Mouse (Mus musculus) thymus, postnatal 25 days (tissue): ENCODE results near the gene Adat3.
A peak's percentile ranks its signal among the peaks of the same experiment; 100 is the strongest.

Source experiments
- DNase-seq: peaks from one replicate; pipeline ENCODE4 v3.0.0; 2022

Adat3 gene

GRCm38 (mm10) chr10:80602698-80603325 lies at the start of gene Adat3, which contains the start of gene Scamp4:
TSS of gene Adat3 (plus strand) at chr10:80602880.
TSS of gene Scamp4 (plus strand) at chr10:80602872.
- DNase-seq: peak; percentile 96

GRCm38 (mm10) chr10:80553575-80553974 lies 49.1 kb upstream of the Adat3 start:
- DNase-seq: no peak

- DNase-seq: no peak
These were observed 48.7 kb upstream of the Adat3 start for GRCm38 (mm10) chr10:80553997-80554396.

GRCm38 (mm10) chr10:80557346-80557965 lies 45.2 kb upstream of the Adat3 start:
- peak; percentile 67 for DNase-seq

GRCm38 (mm10) chr10:80559431-80559830 lies 43.2 kb upstream of the Adat3 start:
- no peak for DNase-seq

- no peak for DNase-seq
These were observed 42.1 kb upstream of the Adat3 start for GRCm38 (mm10) chr10:80560621-80561020.

- peak; percentile 95 for DNase-seq
These were observed 41.4 kb upstream of the Adat3 start, which contains the start of gene Rexo1 for GRCm38 (mm10) chr10:80561116-80561944. TSS of gene Rexo1 (minus strand) at chr10:80561560.

GRCm38 (mm10) chr10:80566375-80567092 lies 36.1 kb upstream of the Adat3 start:
- DNase-seq: peak; percentile 94

- DNase-seq: no peak
These were observed 33.8 kb upstream of the Adat3 start for GRCm38 (mm10) chr10:80568876-80569275.

- DNase-seq: peak; percentile 47
These were observed 33.0 kb upstream of the Adat3 start for GRCm38 (mm10) chr10:80569664-80570066.

GRCm38 (mm10) chr10:80570419-80570818 lies 32.3 kb upstream of the Adat3 start:
- no peak for DNase-seq

GRCm38 (mm10) chr10:80570871-80571836 lies 31.5 kb upstream of the Adat3 start:
- DNase-seq: no peak

- DNase-seq: no peak
These were observed 30.2 kb upstream of the Adat3 start for GRCm38 (mm10) chr10:80572477-80572876.

- no peak for DNase-seq
These were observed 28.7 kb upstream of the Adat3 start for GRCm38 (mm10) chr10:80573944-80574343.

- DNase-seq: no peak
These were observed 27.8 kb upstream of the Adat3 start for GRCm38 (mm10) chr10:80574896-80575295.

GRCm38 (mm10) chr10:80575925-80576324 lies 26.8 kb upstream of the Adat3 start:
- DNase-seq: no peak

GRCm38 (mm10) chr10:80576351-80577194 lies 26.1 kb upstream of the Adat3 start:
- peak; percentile 52 for DNase-seq

- DNase-seq: peak; percentile 100
These were observed 25.2 kb upstream of the Adat3 start, which contains the start of gene Klf16 for GRCm38 (mm10) chr10:80577195-80578130. TSS of gene Klf16 (minus strand) at chr10:80577321.

- peak; percentile 90 for DNase-seq
These were observed 24.4 kb upstream of the Adat3 start for GRCm38 (mm10) chr10:80578131-80578750.
